Mouse (Mus musculus) forebrain, embryonic 13.5 days (tissue): Measurements from ENCODE around the gene Xrra1. TPM values are rescaled to one million over a fixed set of nuclear protein-coding genes. Genes with fewer than 3 reads are reported as not detected.

ENCODE experiments used
- ATAC-seq: fragments of 200-750 bp; cut with Nextera tagmentation; 2 replicates; pipeline ENCODE4 v1.8.0; 2017
- H3K27ac ChIP-seq: fragments of 300-500 bp; sonication (generic); 2 replicates; pipeline ENCODE4 v1.5.1; 2015; ENCODE audit warnings: inconsistent platforms, mild to moderate bottlenecking, moderate library complexity
- H3K27me3 ChIP-seq: fragments of 300-500 bp; sonication (generic); 2 replicates; pipeline ENCODE4 v1.6.1; 2015; ENCODE audit warnings: mild to moderate bottlenecking, inconsistent platforms
- H3K36me3 ChIP-seq: fragments of 300-500 bp; sonication (generic); 2 replicates; pipeline ENCODE4 v1.6.1; 2015; ENCODE audit warnings: mild to moderate bottlenecking, inconsistent platforms; ENCODE audit not compliant: poor library complexity, severe bottlenecking
- H3K4me1 ChIP-seq: fragments of 300-500 bp; sonication (generic); 2 replicates; pipeline ENCODE4 v1.6.1; 2015; ENCODE audit warnings: inconsistent platforms
- H3K4me2 ChIP-seq: fragments of 300-500 bp; sonication (generic); 2 replicates; pipeline ENCODE4 v1.6.1; 2015; ENCODE audit warnings: inconsistent platforms, mild to moderate bottlenecking, moderate library complexity
- H3K4me3 ChIP-seq: fragments of 300-500 bp; sonication (generic); 2 replicates; pipeline ENCODE4 v1.5.1; 2015; ENCODE audit warnings: mild to moderate bottlenecking, inconsistent platforms
- H3K9ac ChIP-seq: fragments of 300-500 bp; sonication (generic); 2 replicates; pipeline ENCODE4 v1.6.1; 2015; ENCODE audit warnings: mild to moderate bottlenecking, inconsistent platforms
- H3K9me3 ChIP-seq: fragments of 300-500 bp; sonication (generic); replicated peaks from 2 replicates; pipeline ENCODE4 v1.6.1; 2016; ENCODE audit warnings: inconsistent platforms
- WGBS: fragments of 180-500 bp; shearing (Covaris S2); methylation state at CpG from one replicate; pipeline ENCODE4 v1.1.7; 2015; 5-methylcytosine and 5-hydroxymethylcytosine counted together
- polyA plus RNA-seq: library from polyadenylated mRNA; unstranded; fragments of >200 nt; fragmentation: Nextera tagmentation; extraction: Ambion mirVana; gene quantifications from 2 replicates; pipeline ENCODE4 v1.2.1, GENCODE M21; 2015

The Xrra1 gene
- polyA plus RNA-seq, 1 experiment from 2014 or later = 0.46 TPM

- peaks cover 26% of the 10 kb centered on the region for H3K4me1 ChIP-seq
- no peak overlapping the region for H3K9ac ChIP-seq
- H3K36me3 ChIP-seq = peaks cover 28% of the 10 kb centered on the region
- no peaks in the 10 kb centered on the region for H3K9me3 ChIP-seq
- no peaks in the 10 kb centered on the region for H3K27me3 ChIP-seq
- H3K4me2 ChIP-seq = peak overlapping the region; percentile 11
- ATAC-seq = no peak
- no peak overlapping the region for H3K27ac ChIP-seq
- WGBS = 94% methylated on average over 14 of the region's 14 CpGs
- H3K4me3 ChIP-seq = no peak overlapping the region
Observed at GRCm38 (mm10) chr7:99856266-99856861, 2.6 kb upstream of the Xrra1 start.

- H3K4me1 ChIP-seq = peaks cover 22% of the 10 kb centered on the region
- H3K27ac ChIP-seq = peak overlapping the region; percentile 71
- peak; percentile 75 for ATAC-seq
- peak overlapping the region; percentile 84 for H3K9ac ChIP-seq
- H3K4me2 ChIP-seq = peak overlapping the region; percentile 94
- H3K4me3 ChIP-seq = peak overlapping the region; percentile 61
- H3K9me3 ChIP-seq = no peaks in the 10 kb centered on the region
- peaks cover 24% of the 10 kb centered on the region for H3K36me3 ChIP-seq
- WGBS = under 1% methylated on average over 19 of the region's 19 CpGs
- no peaks in the 10 kb centered on the region for H3K27me3 ChIP-seq
Observed at GRCm38 (mm10) chr7:99858175-99858812, 622 bp upstream of the Xrra1 start.

- no peak within 1 kb of the TSS for H3K4me3 ChIP-seq
- 63% methylated on average over 7 of the region's 7 CpGs for WGBS
- no peaks in the 10 kb centered on the region for H3K27me3 ChIP-seq
- ATAC-seq = no peak
- H3K9ac ChIP-seq = no peak within 1 kb of the TSS
- no peak within 1 kb of the TSS for H3K4me2 ChIP-seq
- no peaks in the 10 kb centered on the region for H3K9me3 ChIP-seq
- 0 out of 2 replicates have a peak, but pooled peaks cover 13% of the 10 kb centered on the region for H3K4me1 ChIP-seq
- H3K36me3 ChIP-seq = no peaks in the 10 kb centered on the region
- H3K27ac ChIP-seq = no peak within 1 kb of the TSS; the same call in 1 of the 2 replicates
Observed at GRCm38 (mm10) chr7:99863362-99863761, 4.4 kb downstream of the Xrra1 start, which contains the start of gene Spcs2. TSS of gene Spcs2 (minus strand) at chr7:99863462.

GRCm38 (mm10) chr7:99864241-99865028 is 5.5 kb downstream of the Xrra1 start:
- no peak overlapping the region for H3K9ac ChIP-seq
- no peak for ATAC-seq
- 9% methylated on average over 6 of the region's 11 CpGs for WGBS
- H3K4me1 ChIP-seq = 0 out of 2 replicates have a peak, but pooled peaks cover 11% of the 10 kb centered on the region
- no peaks in the 10 kb centered on the region for H3K9me3 ChIP-seq
- H3K36me3 ChIP-seq = no peaks in the 10 kb centered on the region
- H3K27me3 ChIP-seq = no peaks in the 10 kb centered on the region
- no peak overlapping the region for H3K4me2 ChIP-seq
- H3K4me3 ChIP-seq = no peak overlapping the region
- H3K27ac ChIP-seq = no peak overlapping the region

GRCm38 (mm10) chr7:99865219-99865618 is 6.3 kb downstream of the Xrra1 start:
- H3K4me1 ChIP-seq = 0 out of 2 replicates have a peak, but pooled peaks cover 11% of the 10 kb centered on the region
- no peak overlapping the region for H3K4me3 ChIP-seq
- no peaks in the 10 kb centered on the region for H3K9me3 ChIP-seq
- no peaks in the 10 kb centered on the region for H3K27me3 ChIP-seq
- no peaks in the 10 kb centered on the region for H3K36me3 ChIP-seq
- no peak overlapping the region for H3K9ac ChIP-seq
- no peak for ATAC-seq
- 35% methylated on average over 3 of the region's 3 CpGs for WGBS
- H3K4me2 ChIP-seq = no peak overlapping the region
- no peak overlapping the region for H3K27ac ChIP-seq

- 69% methylated on average over 4 of the region's 4 CpGs for WGBS
Observed at GRCm38 (mm10) chr7:99869296-99869695, 10.4 kb downstream of the Xrra1 start.

GRCm38 (mm10) chr7:99873965-99874364 is 15.0 kb downstream of the Xrra1 start:
- no peak overlapping the region for H3K9ac ChIP-seq
- H3K27me3 ChIP-seq = no peaks in the 10 kb centered on the region
- no peak overlapping the region for H3K4me3 ChIP-seq
- no peaks in the 10 kb centered on the region for H3K36me3 ChIP-seq
- no peak for ATAC-seq
- H3K4me2 ChIP-seq = no peak overlapping the region
- no peaks in the 10 kb centered on the region for H3K9me3 ChIP-seq
- WGBS = 50% methylated on average over 6 of the region's 6 CpGs
- no peak overlapping the region for H3K27ac ChIP-seq
- H3K4me1 ChIP-seq = no peaks in the 10 kb centered on the region

More at GRCm38 (mm10) chr7:99869296-99869695, 10.4 kb downstream of the Xrra1 start:
- 0 out of 2 replicates have a peak, but pooled peaks cover 2% of the 10 kb centered on the region for H3K4me1 ChIP-seq
- no peak overlapping the region for H3K9ac ChIP-seq
- H3K9me3 ChIP-seq = no peaks in the 10 kb centered on the region
- ATAC-seq = no peak
- H3K27ac ChIP-seq = no peak overlapping the region
- H3K4me3 ChIP-seq = no peak overlapping the region
- H3K27me3 ChIP-seq = no peaks in the 10 kb centered on the region
- no peaks in the 10 kb centered on the region for H3K36me3 ChIP-seq
- no peak overlapping the region for H3K4me2 ChIP-seq

GRCm38 (mm10) chr7:99875891-99876290 is 17.0 kb downstream of the Xrra1 start:
- 50% methylated on average over 5 of the region's 5 CpGs for WGBS
- Histone ChIP-seq H3K27me3 (no peaks in the 10 kb centered on the region), H3K27ac (no peak overlapping the region), H3K4me2 (no peak overlapping the region), H3K9me3 (no peaks in the 10 kb centered on the region), H3K4me1 (no peaks in the 10 kb centered on the region), H3K36me3 (no peaks in the 10 kb centered on the region), H3K9ac (no peak overlapping the region), H3K4me3 (no peak overlapping the region)
- no peak for ATAC-seq

- no peak overlapping the region for H3K9ac ChIP-seq
- H3K27ac ChIP-seq = no peak overlapping the region
- no peaks in the 10 kb centered on the region for H3K36me3 ChIP-seq
- H3K9me3 ChIP-seq = no peaks in the 10 kb centered on the region
- H3K4me1 ChIP-seq = no peaks in the 10 kb centered on the region
- WGBS = 2% methylated on average over 3 of the region's 3 CpGs
- no peak overlapping the region for H3K4me2 ChIP-seq
- H3K27me3 ChIP-seq = no peaks in the 10 kb centered on the region
- no peak overlapping the region for H3K4me3 ChIP-seq
- ATAC-seq = peak; percentile 69
Observed at GRCm38 (mm10) chr7:99876345-99876744, 17.4 kb downstream of the Xrra1 start.

GRCm38 (mm10) chr7:99878254-99878653 is 19.3 kb downstream of the Xrra1 start:
- Histone ChIP-seq H3K4me2 (no peak overlapping the region), H3K36me3 (no peaks in the 10 kb centered on the region), H3K4me1 (no peaks in the 10 kb centered on the region), H3K9ac (no peak overlapping the region), H3K27ac (no peak overlapping the region; the same call in 1 of the 2 replicates), H3K9me3 (no peaks in the 10 kb centered on the region), H3K27me3 (no peaks in the 10 kb centered on the region), H3K4me3 (no peak overlapping the region)
- no peak for ATAC-seq
- 62% methylated on average over 2 of the region's 2 CpGs for WGBS

GRCm38 (mm10) chr7:99887230-99887735 is 28.4 kb downstream of the Xrra1 start:
- WGBS = 91% methylated on average over 2 of the region's 2 CpGs
- Histone ChIP-seq H3K4me1 (peaks cover 4% of the 10 kb centered on the region; the same call in 1 of the 2 replicates), H3K27ac (no peak overlapping the region), H3K27me3 (no peaks in the 10 kb centered on the region), H3K4me3 (no peak overlapping the region), H3K9ac (no peak overlapping the region), H3K4me2 (no peak overlapping the region), H3K9me3 (no peaks in the 10 kb centered on the region), H3K36me3 (no peaks in the 10 kb centered on the region)
- ATAC-seq = no peak

- peaks cover 4% of the 10 kb centered on the region; the same call in 1 of the 2 replicates for H3K4me1 ChIP-seq
- H3K9me3 ChIP-seq = no peaks in the 10 kb centered on the region
- no peak for ATAC-seq
Observed at GRCm38 (mm10) chr7:99887743-99888142, 28.8 kb downstream of the Xrra1 start.

More at GRCm38 (mm10) chr7:99887743-99888142, 28.8 kb downstream of the Xrra1 start:
- Histone ChIP-seq H3K4me3 (no peak overlapping the region), H3K36me3 (no peaks in the 10 kb centered on the region), H3K4me2 (no peak overlapping the region), H3K27ac (no peak overlapping the region), H3K27me3 (no peaks in the 10 kb centered on the region), H3K9ac (no peak overlapping the region)
